Mouse (Mus musculus): ENCODE data around the gene Slc22a20. TPM values are rescaled to one million over a fixed set of nuclear protein-coding genes. Genes with fewer than 3 reads are reported as not detected.

The Slc22a20 gene
- total RNA-seq, 2 experiments from 2014 or later = not detected

DNA sequence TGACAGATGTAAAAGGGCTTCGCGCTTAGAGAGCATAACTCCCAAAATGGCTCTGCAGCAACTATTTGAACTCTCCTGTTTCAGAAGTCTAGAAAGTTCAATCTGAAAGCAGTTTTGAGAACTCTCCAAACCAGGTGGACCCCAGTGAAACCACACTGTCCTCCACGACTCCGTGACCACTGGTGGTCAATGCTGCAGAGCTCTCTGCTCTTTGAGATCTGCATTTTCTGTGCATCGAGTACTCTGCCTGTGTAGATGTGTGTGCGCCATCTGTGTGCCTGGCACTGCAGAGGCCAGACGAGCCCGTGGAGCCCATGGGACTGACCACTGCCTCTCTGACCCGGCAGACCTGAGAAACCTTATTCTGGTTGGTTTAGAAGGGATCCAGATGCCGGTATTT, 31.0 kb downstream of the Slc22a20 start:
- ATAC-seq (replicated peaks; ENCODE audit: low FRiP score, poor library complexity, severe bottlenecking) = no peak

DNA sequence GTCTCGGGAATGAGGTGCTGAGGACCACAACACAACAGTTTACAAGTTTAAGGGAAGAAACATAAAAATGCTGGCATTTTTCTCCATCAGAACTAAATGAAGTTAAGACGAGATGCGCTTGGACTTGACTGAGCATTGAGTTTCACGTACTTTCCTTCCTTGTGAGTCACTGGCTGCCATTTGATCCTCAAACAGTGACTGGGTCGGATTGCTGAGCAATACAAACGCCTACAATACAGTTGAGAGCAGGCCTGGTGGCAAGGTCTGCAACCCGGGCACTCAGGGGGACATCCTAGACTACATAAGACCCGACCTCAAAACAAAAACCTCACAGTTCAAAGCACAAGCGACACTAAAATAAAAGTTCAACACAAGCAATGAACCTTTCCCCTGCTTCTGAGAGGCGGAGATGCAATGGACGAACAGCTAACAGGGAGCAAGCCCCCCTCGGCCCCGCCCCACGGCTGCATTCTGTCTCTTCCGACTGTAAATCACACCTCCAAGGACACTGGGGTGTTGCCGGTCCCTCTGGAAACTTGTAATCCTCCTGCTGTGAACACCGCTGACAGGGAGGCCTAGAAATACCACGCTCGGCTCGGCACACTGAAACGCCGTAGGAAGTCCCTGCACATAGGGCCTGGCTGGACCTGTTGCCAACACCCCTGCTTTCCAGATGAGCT, 31.8 kb downstream of the Slc22a20 start:
- no peak for ATAC-seq (replicated peaks; ENCODE audit: low FRiP score, poor library complexity, severe bottlenecking)

DNA sequence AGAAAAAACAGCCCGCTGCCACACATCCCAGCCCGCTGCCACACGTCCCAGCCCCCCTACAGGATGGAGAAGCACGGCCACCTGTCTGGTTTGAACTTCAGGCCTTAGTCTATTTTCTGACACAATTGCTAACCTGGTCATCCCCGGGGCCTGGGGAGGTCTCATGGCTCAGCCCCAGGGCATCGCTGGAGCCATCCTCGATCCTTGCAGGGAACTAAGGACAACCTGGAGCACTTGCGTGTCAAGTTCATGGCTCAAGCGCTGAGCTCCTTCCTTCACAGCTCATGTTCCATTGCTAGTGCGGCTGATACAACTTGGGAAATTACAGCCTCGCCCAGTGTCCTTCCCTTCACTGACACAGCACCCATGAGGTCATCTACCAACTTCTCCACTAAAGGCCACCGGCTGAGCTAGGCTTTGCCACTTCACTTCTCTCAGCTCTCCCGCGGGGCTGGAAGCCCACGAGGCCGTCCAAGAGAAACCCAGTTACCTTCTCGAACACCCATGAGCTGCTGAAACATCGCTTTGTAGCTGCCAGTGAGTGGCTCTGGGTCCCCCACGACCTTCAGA, 32.7 kb downstream of the Slc22a20 start:
- ATAC-seq (replicated peaks; ENCODE audit: low FRiP score, poor library complexity, severe bottlenecking) = no peak

DNA sequence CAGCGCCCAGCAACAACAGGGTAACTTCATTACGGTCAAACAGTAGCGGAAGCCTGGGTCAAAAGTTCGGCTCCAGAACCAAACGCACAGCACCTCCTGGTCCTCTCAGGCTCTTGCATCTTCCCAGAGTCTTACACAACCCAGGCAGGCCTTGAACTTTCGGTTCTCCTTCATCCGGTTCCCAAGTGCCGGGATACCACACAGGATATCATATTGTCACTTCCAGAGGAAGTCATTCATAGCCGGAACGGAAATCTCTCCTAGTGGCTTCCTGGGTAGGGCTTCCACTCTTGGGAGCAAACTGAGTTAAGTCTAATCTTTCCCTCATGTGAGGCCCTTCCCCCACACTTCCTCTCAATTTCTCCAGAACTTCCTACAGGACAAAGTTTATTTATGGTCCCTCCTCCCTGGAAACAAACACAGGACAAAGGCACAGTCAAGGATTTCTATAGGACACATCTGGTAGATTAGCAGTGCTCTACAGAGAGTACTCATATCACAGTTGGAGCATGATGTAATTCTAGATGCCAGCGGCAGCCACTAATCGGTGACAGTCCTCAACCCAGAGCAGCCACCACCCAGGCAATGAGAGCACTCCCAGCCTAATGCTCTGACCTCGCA, 33.8 kb downstream of the Slc22a20 start:
- no peak for ATAC-seq (replicated peaks; ENCODE audit: low FRiP score, poor library complexity, severe bottlenecking)

DNA sequence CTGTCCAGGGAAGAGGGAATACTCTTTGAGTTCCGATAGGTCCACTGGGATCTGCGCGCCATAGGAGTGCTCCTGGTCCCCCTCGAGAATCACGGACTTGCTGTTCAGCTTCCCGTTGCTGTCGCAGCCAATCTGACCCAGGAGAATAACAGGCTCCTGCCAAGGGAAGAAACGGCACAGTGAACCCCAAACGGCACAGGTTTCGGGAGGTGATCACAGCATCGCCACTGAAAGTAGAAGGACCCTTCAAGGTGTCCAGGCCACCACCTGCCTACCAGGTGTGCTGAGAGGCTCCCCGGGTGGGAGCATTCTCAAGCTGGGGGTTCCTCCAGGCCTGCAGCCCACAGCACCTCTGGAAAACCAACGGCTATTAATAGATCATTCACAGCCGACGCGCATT, 34.3 kb downstream of the Slc22a20 start:
- ATAC-seq (replicated peaks; ENCODE audit: low FRiP score, poor library complexity, severe bottlenecking) = no peak

DNA sequence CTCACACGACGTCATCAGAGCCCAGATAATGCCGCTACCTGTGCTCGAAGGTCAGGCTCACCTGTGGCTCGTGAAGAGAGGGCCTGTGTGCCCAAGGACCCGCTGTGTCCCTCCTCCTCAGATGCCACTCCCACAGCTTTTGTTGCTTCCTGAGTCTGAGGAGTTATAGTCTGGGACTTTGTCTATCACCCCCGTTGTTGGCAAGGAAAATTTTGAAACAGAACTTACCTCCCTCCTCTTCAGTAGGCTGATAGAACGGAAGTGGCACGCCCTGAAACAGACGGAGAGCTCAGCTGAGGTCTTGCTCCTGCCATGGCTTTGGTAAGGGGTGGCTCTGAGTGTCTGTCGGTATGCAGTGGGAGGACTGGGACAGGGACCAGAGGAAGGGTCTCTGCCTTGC, 35.7 kb downstream of the Slc22a20 start:
- no peak for ATAC-seq (replicated peaks; ENCODE audit: low FRiP score, poor library complexity, severe bottlenecking)

DNA sequence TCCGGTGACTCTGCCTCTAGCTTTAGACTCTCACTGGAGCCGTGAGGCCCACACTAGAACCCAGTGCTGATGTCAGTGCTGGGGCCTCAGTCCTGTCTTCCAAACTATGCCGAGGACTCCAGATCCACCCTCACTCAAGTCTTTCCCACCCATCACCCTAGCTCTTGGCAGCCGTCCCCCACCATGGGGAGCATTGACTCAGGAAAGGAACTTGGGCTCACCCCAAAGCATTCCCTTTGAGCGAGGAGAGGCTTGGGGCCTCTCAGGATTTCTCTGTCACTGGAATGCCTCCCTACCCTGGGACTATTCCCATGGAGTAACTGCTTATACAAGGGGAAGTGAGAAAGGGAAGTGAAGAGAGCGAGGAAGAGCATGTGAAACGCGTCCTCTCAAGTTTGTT, 40.1 kb downstream of the Slc22a20 start:
- ATAC-seq (replicated peaks; ENCODE audit: low FRiP score, poor library complexity, severe bottlenecking) = no peak

DNA sequence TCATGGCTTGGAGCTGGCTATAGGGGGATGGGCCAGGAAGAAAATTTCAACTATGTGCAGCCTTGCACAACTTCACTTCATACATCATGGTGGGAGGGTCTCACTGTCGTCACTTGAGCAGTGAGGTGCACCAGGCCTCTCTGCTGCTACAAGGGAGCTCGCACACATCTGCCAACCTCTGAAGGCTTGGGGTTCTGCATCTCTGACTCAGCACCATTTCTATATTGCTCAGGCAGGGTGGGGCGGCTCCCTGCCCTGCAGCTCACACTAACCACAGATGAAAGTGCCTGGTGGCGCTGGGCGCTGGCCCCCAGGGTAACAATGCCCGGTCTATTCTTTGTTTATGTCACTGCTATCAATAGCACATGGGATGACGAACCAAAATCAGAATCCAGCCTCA, 40.9 kb downstream of the Slc22a20 start:
- 0 out of 2 replicates have a peak, but pooled peaks have one; percentile 36 for ATAC-seq (replicated peaks; ENCODE audit: low FRiP score, poor library complexity, severe bottlenecking)

DNA sequence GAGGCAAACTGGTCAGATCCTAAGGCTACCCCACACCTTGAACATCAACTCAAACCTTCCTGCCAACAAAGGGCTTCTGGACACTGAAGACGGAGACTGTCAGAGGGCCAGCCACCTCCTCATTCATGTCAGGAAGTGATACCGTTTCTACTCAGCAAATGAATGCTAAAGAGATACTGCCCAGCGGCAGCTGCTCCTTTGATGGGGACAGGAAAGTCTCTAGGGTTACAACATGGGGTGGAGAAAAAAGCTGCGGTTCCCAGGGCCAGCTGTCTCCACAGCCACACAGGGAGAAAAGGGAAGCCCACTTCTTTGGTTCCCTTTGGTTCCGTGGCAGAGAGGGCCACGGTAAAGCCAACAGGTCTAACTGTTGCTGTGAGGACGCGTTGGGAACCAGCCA, 41.8 kb downstream of the Slc22a20 start:
- ATAC-seq (replicated peaks; ENCODE audit: low FRiP score, poor library complexity, severe bottlenecking) = no peak

DNA sequence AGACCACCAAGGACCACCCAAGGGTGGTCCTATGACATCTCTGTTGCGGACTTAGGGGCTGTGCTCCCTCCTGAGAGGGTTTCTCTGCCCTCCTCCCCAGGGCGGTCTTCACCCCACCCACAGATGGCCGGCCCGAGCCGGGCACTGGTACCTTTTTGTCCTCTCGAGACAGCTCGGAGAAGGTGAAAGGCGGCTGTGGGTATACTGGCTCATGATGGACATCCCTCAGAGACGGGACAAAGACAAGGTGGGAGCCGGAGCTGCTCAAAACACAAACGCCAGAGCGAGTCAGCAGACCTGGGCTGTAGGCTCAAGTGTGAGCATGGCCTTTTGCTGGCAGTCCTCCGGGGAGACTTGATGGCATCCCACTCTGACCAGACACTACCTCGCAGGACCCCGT, 42.5 kb downstream of the Slc22a20 start:
- no peak for ATAC-seq (replicated peaks; ENCODE audit: low FRiP score, poor library complexity, severe bottlenecking)

DNA sequence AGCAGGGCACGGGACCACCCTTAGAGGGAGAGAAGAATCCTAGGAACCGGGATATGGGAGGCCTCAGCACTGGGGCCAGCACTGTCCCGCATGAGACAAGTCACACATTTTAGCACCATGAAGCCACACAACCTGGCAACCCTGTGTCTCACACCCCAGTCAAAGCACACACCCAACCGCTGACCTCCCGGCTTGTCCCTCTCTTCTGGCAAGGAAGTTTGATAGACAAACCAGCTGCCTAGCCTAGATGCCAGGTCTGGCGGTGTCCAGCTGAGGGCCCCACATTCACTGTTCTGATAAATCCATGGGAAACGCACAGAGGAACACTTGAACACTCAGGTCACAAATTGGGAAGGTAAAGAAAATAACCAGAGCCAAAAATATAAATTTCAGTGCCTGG, 43.4 kb downstream of the Slc22a20 start:
- no peak for ATAC-seq (replicated peaks; ENCODE audit: low FRiP score, poor library complexity, severe bottlenecking)

DNA sequence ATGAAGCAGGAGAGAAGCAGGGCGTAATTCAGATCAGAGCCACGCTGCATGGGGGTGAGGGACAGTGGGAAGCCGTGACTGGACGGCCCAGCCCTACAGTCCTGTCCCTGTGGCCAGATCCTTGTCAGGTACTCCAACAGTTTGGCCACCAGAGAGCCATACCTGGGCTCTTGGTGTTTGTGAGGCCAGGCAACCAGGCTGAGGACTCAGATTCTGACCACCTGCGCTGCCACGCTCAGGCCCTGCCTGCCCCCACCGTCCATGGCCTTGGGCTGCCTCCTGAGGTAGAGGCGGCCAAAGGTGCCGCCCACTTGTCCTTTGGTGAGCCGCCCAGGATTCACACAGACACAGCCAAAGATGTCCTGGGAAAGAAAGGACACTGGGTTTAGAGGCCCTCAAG, 45.3 kb downstream of the Slc22a20 start:
- no peak for ATAC-seq (replicated peaks; ENCODE audit: low FRiP score, poor library complexity, severe bottlenecking)

DNA sequence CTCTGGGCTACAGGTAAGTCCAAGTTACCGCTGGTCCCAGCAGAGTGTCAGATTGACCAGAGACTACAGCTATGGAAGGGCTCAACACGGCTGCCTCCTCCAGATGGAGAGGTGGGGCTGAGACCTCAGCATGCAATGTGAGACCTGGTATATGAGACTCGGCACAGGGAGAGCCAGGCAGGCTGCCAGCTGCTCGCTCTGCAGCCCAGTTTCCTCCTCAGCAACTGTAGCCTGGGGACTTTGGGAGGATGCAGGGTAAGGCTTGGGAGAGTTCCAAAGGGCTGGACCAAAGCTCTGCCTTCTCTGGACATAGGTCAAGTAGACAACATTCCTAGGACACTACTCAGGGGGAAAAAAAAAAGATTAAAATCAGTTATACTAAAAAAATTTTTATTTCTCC, 45.8 kb downstream of the Slc22a20 start:
- no peak for ATAC-seq (replicated peaks; ENCODE audit: low FRiP score, poor library complexity, severe bottlenecking)

DNA sequence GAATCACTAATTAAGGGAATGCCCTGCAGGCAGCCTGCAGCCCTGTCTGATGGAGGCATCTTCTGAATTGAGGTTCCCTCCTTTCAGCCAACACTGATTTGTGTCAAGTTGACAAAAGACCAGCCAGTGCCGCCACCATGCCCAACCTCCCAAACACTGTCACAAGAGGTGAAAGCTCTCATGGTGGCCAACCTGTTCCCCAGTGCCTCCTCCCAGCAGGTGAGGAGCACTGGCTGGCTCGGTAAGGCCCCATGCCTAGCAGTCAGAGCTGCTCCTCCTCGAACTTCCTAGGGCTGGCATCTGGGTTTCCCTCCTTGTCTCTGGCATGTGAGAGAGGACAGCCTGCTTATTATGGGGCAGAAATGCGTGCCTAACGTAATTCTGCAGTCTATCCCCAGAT, 46.2 kb downstream of the Slc22a20 start:
- ATAC-seq (replicated peaks; ENCODE audit: low FRiP score, poor library complexity, severe bottlenecking) = no peak

DNA sequence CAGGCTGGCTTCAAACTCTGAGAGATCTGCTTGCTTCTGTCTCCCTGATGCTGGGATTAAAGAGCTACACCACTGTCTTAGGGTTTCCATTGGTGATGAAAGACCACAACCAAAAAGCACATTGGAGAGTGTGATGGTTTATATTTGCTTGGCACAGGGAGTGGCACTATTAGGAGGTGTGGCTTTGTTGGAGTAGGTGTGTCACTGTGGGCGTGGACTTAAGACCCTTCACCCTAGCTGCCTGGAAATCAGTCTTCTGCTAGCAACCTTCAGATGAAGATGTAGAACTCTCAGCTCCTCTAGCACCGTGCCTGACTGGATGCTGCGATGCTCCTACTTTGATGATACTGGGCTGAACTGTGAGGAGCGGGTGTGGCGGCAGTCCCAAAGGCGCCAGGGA, 47.4 kb downstream of the Slc22a20 start:
- no peak for ATAC-seq (replicated peaks; ENCODE audit: low FRiP score, poor library complexity, severe bottlenecking)

DNA sequence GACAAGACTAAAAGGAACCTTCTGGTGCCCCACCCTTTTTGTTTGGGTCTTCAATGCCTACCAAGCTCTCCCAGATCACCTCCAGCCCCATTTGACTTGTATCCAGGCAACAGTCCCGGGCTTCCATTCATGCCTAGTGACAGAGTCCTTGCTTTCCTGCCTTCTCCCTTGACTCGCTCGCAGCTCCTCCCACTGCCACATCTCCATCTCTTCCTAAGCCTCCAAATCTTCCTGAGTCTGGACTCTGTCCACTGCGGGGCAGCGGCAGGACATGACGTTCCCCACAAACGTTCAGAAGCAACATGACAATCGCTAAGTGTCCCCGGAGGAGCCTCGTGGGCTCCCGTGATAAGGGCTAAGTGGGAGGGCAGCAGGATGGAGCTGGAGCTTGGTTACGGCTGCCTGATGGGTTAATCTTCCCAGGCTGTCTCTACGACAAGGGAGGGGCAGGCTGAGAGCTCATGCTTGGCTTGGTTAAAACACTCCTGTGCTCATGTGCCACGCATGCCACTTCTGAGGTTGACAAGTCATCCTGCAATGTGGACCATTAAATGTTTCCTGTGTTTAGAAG, 48.0 kb downstream of the Slc22a20 start:
- peak; percentile 94 for ATAC-seq (replicated peaks; ENCODE audit: low FRiP score, poor library complexity, severe bottlenecking)

DNA sequence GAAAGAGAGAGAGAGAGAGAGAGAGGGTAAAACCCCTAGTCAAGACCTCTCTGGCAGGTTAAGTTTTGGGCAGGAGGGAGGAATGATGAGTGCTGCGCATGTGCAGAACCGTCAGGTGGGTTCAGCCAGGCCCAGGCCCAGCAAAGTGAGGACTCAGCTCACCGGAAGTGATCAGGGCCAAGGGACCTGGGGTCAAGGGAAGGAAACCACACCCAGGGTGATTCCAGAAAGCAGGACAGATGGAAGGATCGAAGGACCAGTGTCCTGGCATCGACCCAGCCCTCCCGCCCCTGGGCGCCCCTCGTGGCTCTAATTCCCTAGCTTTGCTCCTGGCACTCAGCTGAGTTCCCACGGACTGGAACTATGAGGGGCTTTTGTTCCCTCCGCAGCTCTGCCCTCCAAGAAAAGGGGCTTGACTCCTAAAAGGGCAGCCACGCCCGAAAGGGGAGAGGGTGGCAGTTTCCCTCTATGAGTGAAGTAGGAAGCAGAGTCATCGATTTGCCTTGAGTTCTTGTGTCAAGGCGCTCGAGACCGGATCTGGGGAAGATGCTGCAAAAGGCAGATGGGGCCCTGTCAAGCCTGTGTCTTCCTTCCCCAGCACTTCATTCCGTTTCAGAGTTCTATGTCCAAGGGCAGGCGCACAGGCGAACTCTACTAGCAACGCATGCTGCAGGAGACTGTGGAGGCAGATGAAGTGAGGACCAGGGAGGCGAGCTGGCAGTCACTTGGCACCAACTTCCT, 48.7 kb downstream of the Slc22a20 start:
- no peak for ATAC-seq (replicated peaks; ENCODE audit: low FRiP score, poor library complexity, severe bottlenecking)

DNA sequence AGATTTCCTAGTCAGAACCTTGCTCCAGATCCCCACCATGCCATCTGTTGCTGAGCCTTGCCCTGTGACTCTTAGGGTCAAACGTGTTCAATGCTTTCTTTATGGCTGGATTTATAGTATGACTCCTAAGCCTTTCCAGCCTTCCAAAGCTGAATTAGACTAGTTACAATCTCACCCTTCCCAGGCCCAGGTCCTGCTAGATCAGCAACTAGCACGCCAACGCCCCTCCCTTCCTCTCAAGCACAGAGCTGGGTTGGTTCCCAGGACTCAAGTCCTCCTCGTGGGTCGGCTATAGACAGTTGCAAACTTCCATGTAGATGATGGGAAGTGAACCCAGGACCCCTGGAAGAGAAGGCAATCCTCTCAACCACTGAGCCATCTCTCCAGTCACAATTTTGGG, 50.3 kb downstream of the Slc22a20 start:
- ATAC-seq (replicated peaks; ENCODE audit: low FRiP score, poor library complexity, severe bottlenecking) = no peak

DNA sequence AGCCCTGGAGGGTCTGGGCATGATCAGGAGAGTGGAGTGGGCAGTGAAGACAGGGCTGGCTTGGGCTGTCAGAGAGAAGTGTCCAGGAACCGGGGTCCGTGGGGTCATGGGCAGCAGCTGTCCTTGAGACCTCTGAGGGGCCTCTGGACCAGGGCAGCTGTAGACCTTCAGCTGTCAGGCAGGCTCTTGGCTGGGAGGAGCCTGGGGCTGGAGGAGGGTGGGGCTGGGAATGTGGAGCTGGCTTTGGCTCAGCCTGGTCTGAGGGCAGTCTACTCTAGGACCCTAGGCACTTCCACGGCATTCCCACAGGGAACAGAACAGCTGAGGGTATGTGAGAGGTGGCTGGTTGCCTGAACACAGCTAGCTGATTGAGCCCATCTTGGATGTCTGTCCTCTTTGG, 50.7 kb downstream of the Slc22a20 start:
- no peak for ATAC-seq (replicated peaks; ENCODE audit: low FRiP score, poor library complexity, severe bottlenecking)

Measured in erythroid progenitor cell, adult 5-6 weeks (primary cell).